Mouse (Mus musculus): Measurements from ENCODE around the gene Otulin.

DNA sequence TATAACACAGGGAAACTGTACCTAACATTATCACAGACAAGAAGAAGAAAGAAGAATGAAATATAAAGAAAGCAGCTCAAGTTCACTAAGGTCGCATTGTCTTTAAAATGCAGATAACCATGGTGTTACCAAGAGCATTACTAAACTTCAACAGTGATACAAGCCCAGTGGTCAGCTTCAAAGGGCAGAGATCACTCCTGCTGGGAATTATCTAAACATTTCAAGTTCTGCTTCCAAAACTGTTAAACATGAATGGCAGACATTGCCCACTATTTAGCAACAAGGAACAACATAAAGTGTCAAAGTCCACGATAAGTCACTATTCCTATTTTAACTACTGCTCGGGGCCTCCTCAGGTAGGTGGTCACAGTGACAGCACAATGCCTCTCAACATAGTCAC is 25.9 kb downstream of the Otulin start:
- TF ChIP-seq CTCF (IDR thresholded peaks at IDR 0.05; ENCODE audit: low read depth, low read length) (no peak), POLR2A (IDR thresholded peaks at IDR 0.05; ENCODE audit: extremely low read depth, insufficient read depth, low read length) (no peak)

All from liver, adult 2 months (tissue).